Mouse (Mus musculus): ENCODE results near the gene Emg1. TPM values are rescaled to one million over a fixed set of nuclear protein-coding genes. Genes with fewer than 3 reads are reported as not detected.

The Emg1 gene
- total RNA-seq, 2 experiments from 2014 or later = 179 to 206 TPM

- ATAC-seq (ENCODE audit: poor library complexity, severe bottlenecking) = peak; percentile 58
Observed at GRCm38 (mm10) chr6:124740888-124741761, 29.1 kb upstream of the Emg1 start, which contains the start of gene Grcc10. Gene Grcc10 (minus strand): TSS chr6:124741374.

- peak; percentile 24 for ATAC-seq (ENCODE audit: poor library complexity, severe bottlenecking)
Observed at GRCm38 (mm10) chr6:124740211-124740887, 28.4 kb upstream of the Emg1 start.

- ATAC-seq (ENCODE audit: poor library complexity, severe bottlenecking) = no peak
Observed at GRCm38 (mm10) chr6:124739231-124739796, 27.3 kb upstream of the Emg1 start.

- peak; percentile 33 for ATAC-seq (ENCODE audit: poor library complexity, severe bottlenecking)
Observed at GRCm38 (mm10) chr6:124738511-124739023, 26.6 kb upstream of the Emg1 start, which contains the start of gene Ptpn6. Gene Ptpn6 (minus strand): TSS chr6:124738714.

GRCm38 (mm10) chr6:124737040-124737439, 25.1 kb upstream of the Emg1 start:
- ATAC-seq (ENCODE audit: poor library complexity, severe bottlenecking) = no peak

- no peak for ATAC-seq (ENCODE audit: poor library complexity, severe bottlenecking)
Observed at GRCm38 (mm10) chr6:124734417-124734816, 22.4 kb upstream of the Emg1 start.

- peak; percentile 84 for ATAC-seq (ENCODE audit: poor library complexity, severe bottlenecking)
Observed at GRCm38 (mm10) chr6:124732476-124733370, 20.7 kb upstream of the Emg1 start.

- ATAC-seq (ENCODE audit: poor library complexity, severe bottlenecking) = no peak
Observed at GRCm38 (mm10) chr6:124731038-124731437, 19.1 kb upstream of the Emg1 start.

GRCm38 (mm10) chr6:124729850-124730705, 18.1 kb upstream of the Emg1 start:
- ATAC-seq (ENCODE audit: poor library complexity, severe bottlenecking) = peak; percentile 64

- no peak for ATAC-seq (ENCODE audit: poor library complexity, severe bottlenecking)
Observed at GRCm38 (mm10) chr6:124728621-124729020, 16.6 kb upstream of the Emg1 start.

- ATAC-seq (ENCODE audit: poor library complexity, severe bottlenecking) = no peak
Observed at GRCm38 (mm10) chr6:124724472-124724871, 12.5 kb upstream of the Emg1 start.

- ATAC-seq (ENCODE audit: poor library complexity, severe bottlenecking) = peak; percentile 80
Observed at GRCm38 (mm10) chr6:124723541-124723940, 11.6 kb upstream of the Emg1 start.

- peak; percentile 1; the same call in 1 of the 2 replicates for ATAC-seq (ENCODE audit: poor library complexity, severe bottlenecking)
Observed at GRCm38 (mm10) chr6:124722876-124723473, 11.0 kb upstream of the Emg1 start.

- peak; percentile 19; the same call in 1 of the 2 replicates for ATAC-seq (ENCODE audit: poor library complexity, severe bottlenecking)
Observed at GRCm38 (mm10) chr6:124720904-124721303, 8.9 kb upstream of the Emg1 start.

GRCm38 (mm10) chr6:124719354-124719978, 7.5 kb upstream of the Emg1 start:
- no peak for ATAC-seq (ENCODE audit: poor library complexity, severe bottlenecking)

- no peak for ATAC-seq (ENCODE audit: poor library complexity, severe bottlenecking)
Observed at GRCm38 (mm10) chr6:124718703-124719102, 6.7 kb upstream of the Emg1 start.

- no peak for ATAC-seq (ENCODE audit: poor library complexity, severe bottlenecking)
Observed at GRCm38 (mm10) chr6:124717968-124718367, 6.0 kb upstream of the Emg1 start.

- ATAC-seq (ENCODE audit: poor library complexity, severe bottlenecking) = peak; percentile 66
Observed at GRCm38 (mm10) chr6:124716864-124717490, 5.0 kb upstream of the Emg1 start.
